Mouse (Mus musculus) spleen, adult 2 months (tissue): ENCODE measurements around the gene Hoxb13.

Experiments used
- CTCF ChIP-seq: fragments of 200-500 bp; IDR thresholded peaks from 2 replicates; pipeline ENCODE4 v1.5.1; 2011; ENCODE audit warnings: mild to moderate bottlenecking, inconsistent platforms; ENCODE audit not compliant: insufficient read depth, insufficient read length, insufficient replicate concordance; ENCODE audit errors: extremely low read depth
- POLR2A ChIP-seq: fragments of 200-500 bp; IDR thresholded peaks from 2 replicates; pipeline ENCODE4 v1.6.1; 2011; ENCODE audit warnings: low read depth, low read length, inconsistent platforms

- no peak for TF ChIP-seq POLR2A
- no peak for TF ChIP-seq CTCF
Measured at GRCm38 (mm10) chr11:96195769-96196280, 1.7 kb downstream of the Hoxb13 start.
